Mouse (Mus musculus): Measurements from ENCODE around the gene Smarcb1.
"Not testable (repeated sequence)": the region's sequence is repeated elsewhere in the genome, so short reads cannot be mapped to it uniquely, and the experiment has no call there.

The Smarcb1 gene

GRCm38 (mm10) chr10:75887504-75887903 is 33.9 kb downstream of the Smarcb1 start:
- DNase-seq (ENCODE audit: low spot score) = not testable (repeated sequence)

GRCm38 (mm10) chr10:75884742-75885141 is 36.7 kb downstream of the Smarcb1 start:
- no peak for DNase-seq (ENCODE audit: low spot score)

- no peak for DNase-seq (ENCODE audit: low spot score)
Observed at GRCm38 (mm10) chr10:75883232-75883552, 38.2 kb downstream of the Smarcb1 start.

- no peak for DNase-seq (ENCODE audit: low spot score)
Observed at GRCm38 (mm10) chr10:75882433-75883231, 38.8 kb downstream of the Smarcb1 start.

GRCm38 (mm10) chr10:75881578-75882432 is 39.6 kb downstream of the Smarcb1 start:
- no peak for DNase-seq (ENCODE audit: low spot score)

GRCm38 (mm10) chr10:75880771-75881577 is 40.4 kb downstream of the Smarcb1 start:
- no peak for DNase-seq (ENCODE audit: low spot score)

- no peak for DNase-seq (ENCODE audit: low spot score)
Observed at GRCm38 (mm10) chr10:75880351-75880750, 41.1 kb downstream of the Smarcb1 start.

GRCm38 (mm10) chr10:75878836-75879235 is 42.6 kb downstream of the Smarcb1 start:
- DNase-seq (ENCODE audit: low spot score) = no peak

- DNase-seq (ENCODE audit: low spot score) = no peak
Observed at GRCm38 (mm10) chr10:75873543-75874170, 47.8 kb downstream of the Smarcb1 start.

GRCm38 (mm10) chr10:75872915-75873542 is 48.4 kb downstream of the Smarcb1 start:
- DNase-seq (ENCODE audit: low spot score) = peak; percentile 89

GRCm38 (mm10) chr10:75872025-75872914 is 49.1 kb downstream of the Smarcb1 start:
- no peak for DNase-seq (ENCODE audit: low spot score)

- DNase-seq (ENCODE audit: low spot score) = no peak
Observed at GRCm38 (mm10) chr10:75861587-75861986, 59.8 kb downstream of the Smarcb1 start.

- no peak for DNase-seq (ENCODE audit: low spot score)
Observed at GRCm38 (mm10) chr10:75860746-75861145, 60.7 kb downstream of the Smarcb1 start.

GRCm38 (mm10) chr10:75859786-75860470 is 61.5 kb downstream of the Smarcb1 start, which contains the start of gene Mif:
Gene Mif, minus strand, starts transcription at chr10:75860240.
- DNase-seq (ENCODE audit: low spot score) = peak; percentile 48

GRCm38 (mm10) chr10:75859107-75859746 is 62.2 kb downstream of the Smarcb1 start:
- no peak for DNase-seq (ENCODE audit: low spot score)

- DNase-seq (ENCODE audit: low spot score) = no peak
Observed at GRCm38 (mm10) chr10:75857598-75857997, 63.8 kb downstream of the Smarcb1 start.

- DNase-seq (ENCODE audit: low spot score) = no peak
Observed at GRCm38 (mm10) chr10:75856976-75857375, 64.4 kb downstream of the Smarcb1 start.

GRCm38 (mm10) chr10:75856155-75856907 is 65.1 kb downstream of the Smarcb1 start:
- DNase-seq (ENCODE audit: low spot score) = no peak
